Mouse (Mus musculus) E14TG2a.4 (cell line): ENCODE results near the gene Fbn1.

Source experiments
- H3K27me3 ChIP-seq: 2 replicates; pipeline ENCODE4 v1.6.1; 2014; ENCODE audit warnings: low read length, control low read depth; ENCODE audit not compliant: insufficient read depth
- H3K36me3 ChIP-seq: 2 replicates; pipeline ENCODE4 v1.6.1; 2014; ENCODE audit warnings: low read length, control low read depth; ENCODE audit not compliant: insufficient read depth
- H3K4me1 ChIP-seq: replicated peaks from 2 replicates; pipeline ENCODE4 v1.6.1; 2014; ENCODE audit warnings: low read depth, low read length, control low read depth
- H3K4me3 ChIP-seq: replicated peaks from 2 replicates; pipeline ENCODE4 v1.5.1; 2014; ENCODE audit warnings: mild to moderate bottlenecking, low read length
- H3K9me3 ChIP-seq: 2 replicates; pipeline ENCODE4 v1.6.1; 2014; ENCODE audit warnings: low read length, control low read depth
- CTCF ChIP-seq: conservative IDR thresholded peaks from 2 replicates; pipeline ENCODE4 v1.5.1; 2014; ENCODE audit warnings: low read length
- NANOG ChIP-seq: IDR thresholded peaks from 2 replicates; pipeline ENCODE4 v1.6.1; 2014; ENCODE audit warnings: borderline replicate concordance, low read length, mixed read lengths
- POU5F1 ChIP-seq: IDR thresholded peaks from 2 replicates; pipeline ENCODE4 v1.6.1; 2014; ENCODE audit warnings: low read length, borderline replicate concordance

Gene Fbn1

DNA sequence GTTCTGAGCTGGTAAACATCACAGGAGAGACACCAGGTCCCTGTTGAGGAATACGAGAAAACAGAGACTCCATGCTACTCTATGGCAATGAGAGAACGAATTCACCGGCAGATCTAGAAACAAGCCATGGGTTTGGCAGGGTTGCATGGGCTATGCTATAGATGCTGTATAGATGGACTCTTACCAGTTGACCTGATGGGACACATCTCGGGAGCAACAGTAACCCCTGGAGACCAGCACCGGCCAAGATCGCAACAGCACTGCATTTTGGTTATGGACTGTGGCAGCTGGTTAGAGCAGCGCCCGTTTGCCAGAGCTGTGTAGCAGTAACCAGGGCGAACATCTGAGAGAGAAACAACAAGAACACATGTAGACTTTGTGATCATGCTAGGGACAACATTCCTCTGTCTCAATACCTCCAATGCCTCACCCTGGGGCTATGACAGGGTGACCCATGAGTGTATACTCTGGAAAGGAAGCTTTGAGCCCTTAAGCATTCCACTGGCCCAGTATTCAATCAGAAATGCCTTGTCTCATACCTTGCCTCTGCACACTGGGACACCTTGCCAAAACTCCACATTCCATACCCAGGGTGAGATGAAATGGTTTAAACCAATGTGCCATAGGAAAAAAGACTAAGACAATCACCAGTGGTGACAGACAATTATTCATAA lies 113.2 kb downstream of the Fbn1 start:
- TF ChIP-seq POU5F1 (no peak), CTCF (no peak), NANOG (no peak)
- Histone ChIP-seq H3K4me1 (no peaks in the 10 kb centered on the region), H3K36me3 (no peaks in the 10 kb centered on the region), H3K9me3 (no peaks in the 10 kb centered on the region), H3K27me3 (no peaks in the 10 kb centered on the region), H3K4me3 (no peak overlapping the region)

DNA sequence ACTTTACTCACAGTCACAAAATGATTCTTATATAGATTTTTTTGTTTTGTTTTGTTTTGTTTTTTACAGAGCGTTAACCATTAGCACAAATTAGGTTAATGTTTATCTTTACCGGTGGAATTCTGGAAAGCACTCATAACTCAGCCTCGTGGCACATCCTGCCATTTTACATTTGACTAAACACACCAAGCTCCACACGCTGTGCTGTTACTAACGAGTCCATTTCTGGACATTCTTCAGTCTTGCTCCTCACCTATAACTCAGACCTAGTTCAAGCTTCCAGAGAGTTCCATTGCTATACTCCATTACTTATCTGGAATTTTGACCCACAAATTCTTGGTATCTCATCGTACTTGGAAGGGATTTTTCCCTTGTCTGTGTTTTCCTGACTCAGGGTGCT lies 116.2 kb downstream of the Fbn1 start:
- no peaks in the 10 kb centered on the region for H3K27me3 ChIP-seq
- H3K36me3 ChIP-seq, result no peaks in the 10 kb centered on the region
- H3K9me3 ChIP-seq, result no peaks in the 10 kb centered on the region
- H3K4me3 ChIP-seq, result no peak overlapping the region
- H3K4me1 ChIP-seq, result no peaks in the 10 kb centered on the region
- TF ChIP-seq NANOG, result no peak
- TF ChIP-seq CTCF, result no peak
- no peak for TF ChIP-seq POU5F1

DNA sequence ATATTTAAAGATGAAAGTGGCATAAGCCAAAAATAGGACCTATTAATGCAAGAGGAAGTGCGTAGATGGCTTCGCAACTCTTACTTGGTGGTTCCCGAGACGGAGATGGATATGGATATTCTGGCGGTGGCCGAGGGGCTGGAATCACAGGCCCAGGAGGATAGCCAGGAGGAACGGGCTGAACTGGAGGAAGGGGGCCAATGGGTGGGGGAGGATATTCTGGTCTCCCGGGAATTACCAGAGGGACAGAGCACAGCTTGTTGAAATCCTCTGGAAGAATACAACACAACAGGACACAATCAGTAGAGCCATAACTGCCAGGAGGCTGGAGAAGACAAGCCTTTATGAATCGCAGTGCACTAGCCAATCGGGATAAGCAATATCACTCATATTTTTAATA lies 118.0 kb downstream of the Fbn1 start:
- no peaks in the 10 kb centered on the region for H3K9me3 ChIP-seq
- H3K36me3 ChIP-seq, result no peaks in the 10 kb centered on the region
- TF ChIP-seq NANOG, result no peak
- TF ChIP-seq POU5F1, result no peak
- no peak for TF ChIP-seq CTCF
- no peaks in the 10 kb centered on the region for H3K27me3 ChIP-seq
- H3K4me1 ChIP-seq, result no peaks in the 10 kb centered on the region
- no peak overlapping the region for H3K4me3 ChIP-seq

DNA sequence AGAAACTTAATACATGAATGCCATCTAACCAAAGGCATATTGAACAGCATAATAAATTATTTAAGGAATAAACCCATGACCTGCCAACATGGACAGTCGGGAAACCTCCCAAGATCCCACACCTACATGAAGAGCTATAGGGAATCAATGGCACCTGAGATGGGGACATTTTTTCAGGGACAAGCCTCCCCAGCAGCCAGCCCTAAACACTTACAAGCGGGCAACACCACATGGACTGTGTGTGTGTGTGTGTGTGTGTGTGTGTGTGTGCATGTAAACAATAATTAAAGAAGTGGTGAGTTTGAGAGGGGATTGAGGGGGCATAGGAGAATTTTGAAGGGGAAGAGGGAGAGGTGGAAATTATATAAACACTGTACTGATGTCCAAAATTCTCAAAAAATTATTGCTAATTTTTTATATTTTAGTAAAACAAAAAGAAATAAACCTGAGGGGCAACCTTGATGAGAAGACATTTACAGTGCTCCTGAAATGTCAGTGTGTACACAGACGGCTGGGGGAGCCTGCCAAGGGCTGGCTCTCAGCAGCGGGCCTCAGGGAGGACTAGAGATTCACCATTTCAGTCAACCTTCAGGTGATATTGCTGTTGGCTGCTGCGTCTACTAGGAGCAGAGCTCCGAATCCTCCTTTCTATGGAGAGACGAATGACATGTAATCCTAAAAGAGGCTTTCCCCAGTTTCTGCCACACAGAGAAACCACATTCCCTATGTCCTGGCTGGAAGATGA lies 121.4 kb downstream of the Fbn1 start:
- Histone ChIP-seq H3K9me3 (no peaks in the 10 kb centered on the region), H3K4me3 (no peak overlapping the region)
- no peak for TF ChIP-seq POU5F1
- no peak for TF ChIP-seq CTCF
- no peak for TF ChIP-seq NANOG

DNA sequence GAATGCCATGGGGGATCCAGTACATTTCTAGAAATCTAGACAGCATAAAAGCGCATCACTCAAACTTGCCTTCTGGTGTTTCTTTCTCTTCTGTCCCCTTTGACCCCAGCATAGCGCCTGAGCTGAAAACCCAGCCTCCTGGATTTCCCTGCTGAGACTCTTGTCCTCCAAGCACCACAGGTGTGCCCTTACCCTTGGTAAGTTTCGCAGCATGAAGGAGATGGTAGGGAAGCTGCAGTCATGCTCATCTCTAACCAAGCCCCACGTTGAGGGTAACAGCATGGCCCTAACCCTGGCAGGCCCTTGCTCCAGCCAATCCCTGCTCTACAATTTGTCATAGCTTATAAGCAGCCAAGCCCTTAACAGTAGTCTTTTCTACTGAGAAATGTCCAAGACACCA lies 122.9 kb downstream of the Fbn1 start:
- TF ChIP-seq POU5F1, result no peak
- no peak for TF ChIP-seq NANOG
- no peak for TF ChIP-seq CTCF

More for the DNA sequence above, 121.4 kb downstream of the Fbn1 start:
- H3K27me3 ChIP-seq, result no peaks in the 10 kb centered on the region
- no peaks in the 10 kb centered on the region for H3K4me1 ChIP-seq
- no peaks in the 10 kb centered on the region for H3K36me3 ChIP-seq

DNA sequence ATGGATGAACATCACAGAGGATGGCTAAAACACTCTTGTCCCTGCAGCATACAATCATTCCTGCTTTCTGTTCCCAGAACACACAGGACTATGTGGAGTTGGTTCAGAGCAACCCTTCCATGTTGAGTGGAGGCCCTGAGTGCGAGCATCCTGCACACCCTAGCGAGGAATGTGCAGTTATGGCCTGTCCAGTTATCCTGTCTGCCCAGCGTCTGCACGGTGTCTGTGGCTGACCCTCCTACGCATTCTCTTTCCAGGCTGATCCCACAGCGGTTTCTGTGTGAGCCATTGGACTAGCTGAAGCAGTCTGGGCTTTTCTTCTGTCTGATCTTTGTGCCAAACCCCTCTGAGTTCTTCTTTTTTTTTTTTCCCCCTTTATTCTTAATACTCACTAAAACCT lies 123.4 kb downstream of the Fbn1 start:
- TF ChIP-seq NANOG, result no peak
- no peak for TF ChIP-seq POU5F1
- TF ChIP-seq CTCF, result no peak
- Histone ChIP-seq H3K4me3 (no peak overlapping the region), H3K4me1 (no peaks in the 10 kb centered on the region)

More for the DNA sequence above, 122.9 kb downstream of the Fbn1 start:
- no peaks in the 10 kb centered on the region for H3K27me3 ChIP-seq
- no peaks in the 10 kb centered on the region for H3K36me3 ChIP-seq
- H3K4me3 ChIP-seq, result no peak overlapping the region
- H3K4me1 ChIP-seq, result no peaks in the 10 kb centered on the region
- H3K9me3 ChIP-seq, result no peaks in the 10 kb centered on the region

DNA sequence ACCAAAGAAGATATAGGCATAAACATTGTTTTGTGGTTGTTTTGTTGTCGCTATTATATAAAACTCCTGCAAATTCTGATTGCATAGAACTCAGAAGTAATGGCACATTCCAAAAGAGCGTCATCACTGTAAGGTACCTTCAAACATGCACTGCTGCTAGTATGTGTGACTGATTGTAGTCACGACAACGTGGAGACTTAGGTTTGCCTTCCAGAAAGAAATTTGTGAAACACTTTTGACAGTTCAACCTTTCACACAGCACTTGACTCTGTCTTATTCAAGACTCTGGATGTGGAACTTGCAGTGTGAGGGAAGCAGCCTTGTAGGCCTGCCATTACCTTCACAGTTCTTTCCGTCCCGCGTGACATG lies 124.5 kb downstream of the Fbn1 start:
- H3K27me3 ChIP-seq, result no peaks in the 10 kb centered on the region
- H3K9me3 ChIP-seq, result no peaks in the 10 kb centered on the region
- no peaks in the 10 kb centered on the region for H3K36me3 ChIP-seq
- H3K4me1 ChIP-seq, result no peaks in the 10 kb centered on the region
- no peak overlapping the region for H3K4me3 ChIP-seq
- no peak for TF ChIP-seq CTCF
- TF ChIP-seq POU5F1, result no peak
- TF ChIP-seq NANOG, result no peak

More for the DNA sequence above, 123.4 kb downstream of the Fbn1 start:
- Histone ChIP-seq H3K36me3 (no peaks in the 10 kb centered on the region), H3K9me3 (no peaks in the 10 kb centered on the region), H3K27me3 (no peaks in the 10 kb centered on the region)

DNA sequence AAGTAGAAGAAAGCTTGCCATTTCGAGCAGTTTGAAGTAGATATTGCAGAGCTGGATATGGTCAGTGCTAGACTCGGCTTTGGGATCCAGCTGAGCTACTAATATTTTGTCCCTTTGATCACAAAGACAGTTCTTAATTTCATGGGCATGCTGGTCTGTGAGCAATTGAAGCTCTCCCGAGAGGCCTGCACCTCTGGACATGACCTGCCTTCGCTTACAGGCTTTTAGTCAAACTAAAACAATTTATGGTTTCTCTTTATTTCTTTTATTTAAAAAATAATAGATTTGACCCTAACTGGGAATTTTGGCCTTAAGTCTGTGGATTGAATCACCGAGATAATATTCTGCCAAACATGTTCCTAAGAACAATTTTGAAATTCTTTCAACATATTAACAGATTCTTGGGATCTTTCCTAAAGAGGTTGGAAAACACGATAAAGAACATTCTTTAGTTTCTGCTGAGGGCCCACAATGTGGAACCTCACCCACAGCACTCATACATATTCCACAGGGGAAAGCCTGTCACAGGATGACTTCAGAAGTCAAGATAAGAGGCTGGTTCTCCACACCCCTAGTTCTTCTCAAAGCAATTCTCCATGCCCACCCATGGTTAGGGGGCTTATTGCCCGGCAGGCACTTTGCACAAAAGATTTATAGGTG lies 125.0 kb downstream of the Fbn1 start:
- Histone ChIP-seq H3K36me3 (no peaks in the 10 kb centered on the region), H3K9me3 (no peaks in the 10 kb centered on the region), H3K4me1 (no peaks in the 10 kb centered on the region), H3K4me3 (no peak overlapping the region), H3K27me3 (no peaks in the 10 kb centered on the region)
- no peak for TF ChIP-seq POU5F1
- no peak for TF ChIP-seq NANOG
- no peak for TF ChIP-seq CTCF
